Mouse (Mus musculus): ENCODE results near the gene Zfp119b. TPM values are rescaled to one million over a fixed set of nuclear protein-coding genes. Genes with fewer than 3 reads are reported as not detected.
"Not testable (repeated sequence)": the region's sequence is repeated elsewhere in the genome, so short reads cannot be mapped to it uniquely, and the experiment has no call there.

Gene Zfp119b
- polyA plus RNA-seq, 1 experiment: 0.82 TPM

DNA sequence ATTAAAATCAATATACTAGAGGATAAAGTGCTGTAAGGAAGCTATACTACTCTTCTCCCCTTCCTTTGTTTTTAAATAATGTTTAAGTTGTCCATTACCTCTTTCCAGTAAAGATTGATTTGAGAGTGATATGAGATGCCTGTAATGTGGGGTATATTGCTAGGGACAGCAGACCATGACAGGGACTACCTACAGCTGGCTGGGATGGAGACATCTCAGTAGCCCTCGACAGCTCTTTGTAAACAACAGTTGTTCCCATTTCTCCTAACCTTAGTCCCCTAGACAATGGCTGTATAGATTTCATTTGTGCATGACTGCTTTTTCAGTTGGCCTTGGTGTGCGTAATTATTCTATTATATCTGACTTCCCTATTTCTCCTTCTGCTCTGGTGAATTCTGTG lies 46.2 kb downstream of the Zfp119b start:
- TF ChIP-seq MYOD1 (IDR thresholded peaks at IDR 0.05; ENCODE audit: control insufficient read depth in 1 of 3, insufficient read length in 2 of 3, low read depth in 2 of 3) (no peak), MAX (IDR thresholded peaks at IDR 0.05; ENCODE audit: low read depth) (no peak), CEBPB (IDR thresholded peaks at IDR 0.05; ENCODE audit: insufficient read depth, poor library complexity, severe bottlenecking) (no peak), TCF12 (IDR thresholded peaks at IDR 0.05; ENCODE audit: insufficient read depth, poor library complexity, severe bottlenecking) (no peak), REST (IDR thresholded peaks at IDR 0.05; ENCODE audit: insufficient read depth, insufficient read length) (no peak), POLR2AphosphoS2 (IDR thresholded peaks at IDR 0.05; ENCODE audit: insufficient read length, low read depth) (no peak), SRF (IDR thresholded peaks at IDR 0.05; ENCODE audit: control insufficient read depth, insufficient read length, low read depth) (no peak), USF1 (IDR thresholded peaks at IDR 0.05; ENCODE audit: low read depth) (no peak), POLR2A (IDR thresholded peaks at IDR 0.05; ENCODE audit: insufficient read length, low read depth) (no peak), TCF3 (IDR thresholded peaks at IDR 0.05; ENCODE audit: insufficient read length, low read depth) (no peak), MYOG (IDR thresholded peaks at IDR 0.05; ENCODE audit: control insufficient read depth in 1 of 3, insufficient read depth in 1 of 3, insufficient read length in 2 of 3, low read depth in 2 of 3) (no peak), E2F4 (IDR thresholded peaks at IDR 0.05; ENCODE audit: insufficient read depth) (no peak)
- Histone ChIP-seq H3K27me3 (ENCODE audit: control insufficient read depth, insufficient read depth, insufficient read length) (no peaks in the 10 kb centered on the region), H3K36me3 (ENCODE audit: control insufficient read depth, insufficient read depth) (peaks cover 4% of the 10 kb centered on the region), H3ac (ENCODE audit: control insufficient read depth, insufficient read length) (no peak overlapping the region), H3K4me2 (ENCODE audit: low read depth) (no peak overlapping the region), H3K79me2 (ENCODE audit: control insufficient read depth, insufficient read depth) (no peaks in the 10 kb centered on the region), H3K4me3 (no peak overlapping the region)

DNA sequence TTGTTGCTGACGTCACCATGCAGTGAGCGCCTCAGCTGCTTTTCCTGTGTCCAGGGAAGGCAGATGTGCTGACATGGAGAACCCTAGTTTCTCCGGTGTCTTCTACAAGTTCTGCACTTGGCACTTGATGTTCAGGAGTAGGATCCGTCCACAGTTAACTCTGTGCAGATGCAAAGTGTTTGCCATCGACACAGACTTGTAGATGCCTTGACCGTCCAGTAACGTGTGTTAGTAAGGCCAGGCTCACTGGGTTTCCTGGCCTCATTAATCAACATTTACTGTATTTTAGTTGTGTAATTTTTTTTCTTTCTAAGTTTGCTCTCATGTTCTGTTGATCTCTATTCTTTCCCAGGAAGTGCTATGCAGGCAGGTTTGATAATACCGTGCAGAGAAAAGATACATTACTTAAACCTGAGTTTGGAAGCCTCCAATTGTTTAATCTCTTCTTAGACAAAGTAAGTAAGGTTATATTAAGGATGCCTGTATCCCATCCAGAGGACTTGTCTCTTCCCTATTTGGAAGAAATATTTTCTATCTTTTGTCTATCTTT lies 56.8 kb downstream of the Zfp119b start:
- not testable (repeated sequence) for H3K27me3 ChIP-seq (ENCODE audit: control insufficient read depth, insufficient read depth, insufficient read length); H3K36me3 ChIP-seq (ENCODE audit: control insufficient read depth, insufficient read depth)
- Histone ChIP-seq H3K79me2 (ENCODE audit: control insufficient read depth, insufficient read depth) (peaks cover 12% of the 10 kb centered on the region), H3K4me2 (ENCODE audit: low read depth) (peak overlapping the region; percentile 75), H3ac (ENCODE audit: control insufficient read depth, insufficient read length) (peak overlapping the region; percentile 40), H3K4me3 (peak overlapping the region; percentile 27)

Other genes starting within 250 kb of the Zfp119b start
- 0.96 TPM for gene Pot1b, start 236.9 kb downstream of the Zfp119b start, polyA plus RNA-seq (2012; fragmentation: generic; extraction: Trizol)
- gene Adgre4, start 199.5 kb downstream of the Zfp119b start, polyA plus RNA-seq (2012; fragmentation: generic; extraction: Trizol): not detected
- gene Zfp119a, start 70.6 kb downstream of the Zfp119b start, polyA plus RNA-seq (2012; fragmentation: generic; extraction: Trizol): 0.98 TPM
- 1.1 TPM for gene Zfp959, start 57.4 kb downstream of the Zfp119b start, polyA plus RNA-seq (2012; fragmentation: generic; extraction: Trizol)
- gene Ebi3, start 3.1 kb upstream of the Zfp119b start, polyA plus RNA-seq (2012; fragmentation: generic; extraction: Trizol): not detected
- 9.3 TPM for gene Yju2, start 9.6 kb upstream of the Zfp119b start, polyA plus RNA-seq (2012; fragmentation: generic; extraction: Trizol)
- 0.13 TPM for gene Shd, start 21.0 kb upstream of the Zfp119b start, polyA plus RNA-seq (2012; fragmentation: generic; extraction: Trizol)
- gene Fsd1, start 37.0 kb upstream of the Zfp119b start, polyA plus RNA-seq (2012; fragmentation: generic; extraction: Trizol): 0.36 TPM
- gene Stap2, start 56.1 kb upstream of the Zfp119b start, polyA plus RNA-seq (2012; fragmentation: generic; extraction: Trizol): 0.46 TPM
- gene Mpnd, start 56.2 kb upstream of the Zfp119b start, polyA plus RNA-seq (2012; fragmentation: generic; extraction: Trizol): 92.1 TPM
- gene Sh3gl1, start 87.1 kb upstream of the Zfp119b start, polyA plus RNA-seq (2012; fragmentation: generic; extraction: Trizol): 66.9 TPM
- 8.0 TPM for gene Chaf1a, start 90.9 kb upstream of the Zfp119b start, polyA plus RNA-seq (2012; fragmentation: generic; extraction: Trizol)
- 54.3 TPM for gene Ubxn6, start 125.5 kb upstream of the Zfp119b start, polyA plus RNA-seq (2012; fragmentation: generic; extraction: Trizol)
- 56.4 TPM for gene Hdgfl2, start 130.1 kb upstream of the Zfp119b start, polyA plus RNA-seq (2012; fragmentation: generic; extraction: Trizol)
- 0.30 TPM for gene Plin4, start 160.3 kb upstream of the Zfp119b start, polyA plus RNA-seq (2012; fragmentation: generic; extraction: Trizol)
- 0.06 TPM for gene Plin5, start 168.1 kb upstream of the Zfp119b start, polyA plus RNA-seq (2012; fragmentation: generic; extraction: Trizol)
- 0.04 TPM for gene Lrg1, start 172.5 kb upstream of the Zfp119b start, polyA plus RNA-seq (2012; fragmentation: generic; extraction: Trizol)
- gene Sema6b, start 190.8 kb upstream of the Zfp119b start, polyA plus RNA-seq (2012; fragmentation: generic; extraction: Trizol): 1.4 TPM
- 2.3 TPM for gene Tnfaip8l1, start 213.0 kb upstream of the Zfp119b start, polyA plus RNA-seq (2012; fragmentation: generic; extraction: Trizol)
- 73.9 TPM for gene Mydgf, start 234.4 kb upstream of the Zfp119b start, polyA plus RNA-seq (2012; fragmentation: generic; extraction: Trizol)